ENCODE assay signal across 14 mouse cellular contexts in the genomic region with DNA sequence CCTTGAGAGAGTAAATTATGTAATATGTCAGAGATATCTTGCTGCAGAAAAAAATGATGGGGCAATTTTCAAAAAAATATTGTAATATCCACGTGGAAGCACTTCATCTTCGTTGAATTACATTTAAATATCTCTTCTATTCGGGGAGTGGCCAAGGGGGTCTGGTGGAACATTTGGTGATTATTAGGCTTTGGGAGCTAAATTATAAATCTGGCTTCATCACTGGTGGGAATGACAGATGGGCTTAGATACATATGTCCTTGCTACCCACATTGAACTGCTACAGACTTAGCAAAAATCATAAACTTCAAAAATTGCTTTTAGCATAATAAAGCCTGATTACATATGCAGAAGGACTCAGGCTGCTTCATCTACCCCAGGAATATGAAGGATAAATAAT.
DNase-seq lines count a peak whose midpoint lies in the region; TF ChIP-seq lines count a peak whose summit lies in the region.
"Had no signal": no experiment of that assay in that cellular context is flagged by ENCODE, and none has a peak within 500 bp of the region (broad histone marks: within the 10 kb centered on the region; RNA-seq: fewer than 3 reads in every experiment).

No protein-coding gene starts in this region.

- H3K4me3 ChIP-seq in layer of hippocampus, adult 2 months, result no peak overlapping the region

- peak in 1 of 2 experiments; percentile 26 for DNase-seq in layer of hippocampus, adult 2 months (ENCODE audit: low spot score in 2 of 2)
- no peak for DNase-seq in layer of hippocampus, adult 11-12 months (ENCODE audit: low spot score)
- peak; percentile 18 for DNase-seq in layer of hippocampus, adult 9-11 months
- no peak for DNase-seq in layer of hippocampus, postnatal 25 days (ENCODE audit: extremely low spot score in 1 of 2, low spot score in 1 of 2)
- DNase-seq: adrenal gland, adult 2 months; adrenal gland, adult 8-10 months; adrenal gland, postnatal 10 days; adrenal gland, postnatal 14 days; adrenal gland, postnatal 25 days; adrenal gland, postnatal 36 days; B cell, adult 2 months; cerebellum, adult 11 months; cerebellum, adult 11-12 months; cerebellum, adult 18-20 months had no signal

- no peak for TF ChIP-seq CTCF in layer of hippocampus, adult 2 months (conservative IDR thresholded peaks at IDR 0.05)

- H3K27ac ChIP-seq in layer of hippocampus, adult 2 months, result peak overlapping the region; percentile 74
